Mouse (Mus musculus) MN1 (cell line): ENCODE measurements at regions not wholly inside any gene's neighbourhood (a gene's known extent, or its start where the extent isn't known, plus 50 kb on each side); places are given as distances from the start of the nearest gene placed in this dataset.

ENCODE experiments used
- DNase-seq: peaks from one replicate; pipeline ENCODE4 v3.0.0-alpha.2; 2016; ENCODE audit warnings: low spot score

GRCm38 (mm10) chr8:82473266-82473665 is 70.2 kb upstream of the Il15 start:
- DNase-seq = no peak

GRCm38 (mm10) chr8:82471825-82472224 is 68.8 kb upstream of the Il15 start:
- DNase-seq = no peak

GRCm38 (mm10) chr8:82469824-82470223 is 66.8 kb upstream of the Il15 start:
- DNase-seq = no peak

- DNase-seq = no peak
Measured at GRCm38 (mm10) chr8:82462841-82463240, 59.8 kb upstream of the Il15 start.

GRCm38 (mm10) chr8:82459007-82459406 is 56.0 kb upstream of the Il15 start:
- no peak for DNase-seq

GRCm38 (mm10) chr8:82454056-82454455 is 51.0 kb upstream of the Il15 start:
- no peak for DNase-seq
